Mouse (Mus musculus): ENCODE measurements around the gene Rassf5. TPM values are rescaled to one million over a fixed set of nuclear protein-coding genes. Genes with fewer than 3 reads are reported as not detected.
"Not testable (repeated sequence)": the region's sequence is repeated elsewhere in the genome, so short reads cannot be mapped to it uniquely, and the experiment has no call there.

The Rassf5 gene
- total RNA-seq, 2 experiments from 2014 or later = 0.35 to 1.2 TPM

DNA sequence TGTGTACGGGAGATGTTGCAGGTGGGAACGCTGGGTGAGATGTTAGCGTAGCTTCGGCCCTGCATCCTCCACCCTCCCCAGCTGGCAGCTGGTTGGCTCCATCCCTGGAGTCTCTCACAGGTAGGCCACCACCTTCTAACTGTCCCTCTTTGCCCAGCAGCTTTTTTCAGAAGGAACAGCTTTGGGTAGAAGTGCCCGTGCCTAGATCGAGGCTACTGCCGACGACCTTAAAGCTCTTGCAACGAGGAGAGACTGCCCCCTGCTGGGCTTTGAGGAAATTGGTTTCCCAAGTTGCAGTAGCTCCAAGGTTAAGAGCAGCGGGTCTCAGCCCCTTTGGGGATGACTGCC, 15.2 kb upstream of the Rassf5 start:
- peak; percentile 51 to 61 for DNase-seq

DNA sequence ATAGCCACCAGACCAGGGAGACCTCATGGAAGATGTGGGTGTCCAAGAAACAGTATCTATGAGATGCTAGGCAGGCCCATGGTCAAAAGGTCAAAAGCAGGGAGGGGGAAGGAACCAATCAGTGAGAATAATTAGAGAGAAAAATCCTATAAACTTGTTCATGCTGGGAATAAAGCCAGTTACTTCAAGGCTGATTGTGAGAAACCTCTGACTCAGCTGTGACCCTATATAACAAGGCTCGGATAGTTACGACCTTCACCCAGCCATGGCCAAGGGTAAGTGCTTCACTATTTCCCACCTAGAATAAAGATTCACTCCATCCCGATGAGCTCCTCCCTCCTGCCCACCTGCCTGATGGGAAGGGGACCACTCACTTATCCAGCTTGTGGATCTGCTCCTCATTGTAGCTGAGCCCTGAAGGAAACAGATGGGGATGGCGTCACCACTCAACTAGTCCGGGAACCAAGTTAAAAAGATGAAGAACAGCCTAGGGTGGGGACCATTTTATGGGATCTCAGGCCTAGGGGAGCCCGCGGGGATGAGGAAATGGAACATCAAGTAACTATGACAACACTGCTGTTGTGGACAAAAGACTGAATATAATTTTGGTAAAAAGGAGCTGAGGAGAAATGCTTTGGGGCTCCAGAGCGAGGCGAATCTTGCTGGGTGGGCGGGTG, 14.7 kb upstream of the Rassf5 start:
- DNase-seq = no peak
- intact Hi-C loops (cut with DNase I) = loop anchor here (2.0 to 5.0 kb wide), 2 partner anchors 142 to 385 kb away; no protein-coding TSS in a partner anchor

More for the DNA sequence above, 15.2 kb upstream of the Rassf5 start:
- intact Hi-C loops (cut with DNase I) = loop anchor here (2.0 kb wide), 1 partner anchor 385 kb away; no protein-coding TSS in a partner anchor

DNA sequence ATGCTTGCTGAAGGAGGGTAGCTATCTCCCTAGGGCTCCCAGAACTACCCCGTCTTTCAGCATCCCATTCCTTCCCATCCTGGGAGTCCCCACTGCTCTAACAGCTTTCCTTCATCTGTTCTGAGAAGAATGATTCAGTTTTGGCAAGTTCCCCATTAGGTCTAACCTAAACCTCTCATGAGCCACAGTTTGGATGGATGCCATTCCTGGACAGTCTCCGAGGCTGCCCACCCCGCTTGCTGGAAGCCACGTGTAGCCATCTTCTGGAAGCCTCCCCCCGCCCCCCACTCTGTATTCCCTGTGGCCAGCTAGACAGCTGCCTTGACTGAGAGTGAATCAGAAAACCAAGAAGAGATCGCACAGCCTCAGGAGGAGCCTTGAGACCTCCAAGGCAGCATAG, 12.2 kb upstream of the Rassf5 start:
- intact Hi-C loops (cut with DNase I) = loop anchor here (5.0 kb wide), 1 partner anchor 140 kb away; no protein-coding TSS in a partner anchor
- no peak for DNase-seq

DNA sequence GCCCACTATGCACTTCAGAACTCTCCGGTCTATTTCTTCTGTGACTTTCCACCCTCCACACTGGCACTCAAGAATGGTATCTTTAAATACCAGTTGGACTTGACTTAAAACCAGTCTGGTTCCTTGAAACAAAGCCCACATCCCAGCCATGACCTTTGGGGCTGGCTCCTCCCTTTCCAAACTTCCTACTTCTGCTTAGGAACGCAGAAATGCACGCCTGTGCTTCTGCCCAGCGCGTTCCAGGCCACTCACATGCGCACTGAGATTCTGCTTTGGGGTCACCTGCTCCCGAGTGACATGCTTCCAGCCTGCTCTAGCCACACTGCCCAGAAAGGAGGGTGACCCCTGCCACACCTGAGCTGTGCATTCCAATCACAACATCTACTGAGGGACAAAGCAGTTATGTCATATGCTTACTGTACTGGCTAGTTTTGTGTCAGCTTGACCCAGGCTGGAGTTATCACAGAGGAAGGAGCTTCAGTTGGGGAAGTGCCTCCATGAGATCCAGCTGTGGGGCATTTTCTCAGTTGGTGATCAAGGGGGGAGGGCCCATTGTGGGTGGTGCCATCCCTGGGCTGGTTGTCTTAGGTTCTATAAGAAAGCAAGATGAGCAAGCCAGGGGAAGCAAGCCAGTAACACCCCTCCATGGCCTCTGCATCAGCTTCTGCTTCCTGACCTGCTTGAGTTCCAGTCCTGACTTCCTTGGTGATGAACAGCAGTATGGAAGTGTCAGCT, 7.6 kb upstream of the Rassf5 start:
- intact Hi-C loops (cut with DNase I); DNase-seq: not testable (repeated sequence)

DNA sequence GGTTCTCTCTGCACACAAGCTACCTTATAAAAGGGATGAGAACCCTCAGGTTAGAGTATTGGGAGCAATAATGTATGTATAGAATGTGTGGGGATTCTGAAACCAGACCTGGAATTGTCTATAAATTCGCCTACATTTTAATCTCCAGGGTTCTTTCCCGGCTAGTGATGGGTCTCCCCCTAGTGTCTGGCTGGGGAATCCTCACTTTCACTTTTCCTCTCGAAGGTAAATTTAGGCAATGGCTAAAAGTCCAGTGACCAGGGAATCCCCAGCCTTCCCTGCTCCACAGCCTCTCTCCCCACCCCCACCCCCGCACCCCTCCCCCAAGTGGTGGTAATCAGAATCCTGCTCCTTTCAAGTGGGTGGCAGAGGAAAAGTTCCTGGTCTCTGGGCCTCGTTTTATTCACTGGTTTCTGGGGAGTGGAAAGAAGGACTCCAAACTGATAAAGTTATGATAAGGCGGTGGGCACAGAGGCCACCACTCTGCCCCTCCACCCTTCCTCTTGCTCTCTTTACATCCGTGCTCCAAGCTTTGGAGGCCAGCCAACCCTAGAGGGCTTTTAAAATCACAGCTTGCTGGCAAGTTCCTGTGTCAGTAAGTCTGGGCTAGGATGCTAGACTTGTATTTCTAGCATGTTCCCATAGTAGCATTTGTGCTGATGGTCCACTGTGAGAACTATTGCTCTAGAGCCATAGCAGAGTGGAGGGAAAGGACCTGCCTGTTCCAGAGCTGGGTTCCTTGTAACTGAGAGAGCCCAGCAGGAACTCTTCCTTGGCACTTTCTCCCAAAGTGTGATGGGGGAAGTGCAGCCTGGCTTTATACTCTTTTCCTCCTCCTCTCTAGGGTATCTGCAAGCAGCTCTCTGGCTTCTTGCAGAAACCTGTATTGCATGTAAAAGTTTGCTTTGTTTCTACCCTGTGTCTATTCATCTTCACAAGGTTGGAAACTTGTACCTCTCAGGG, 1.7 kb upstream of the Rassf5 start:
- no peak for DNase-seq
- intact Hi-C loops (cut with DNase I) = loop anchor here (2.0 kb wide), 1 partner anchor 64 kb away; no protein-coding TSS in a partner anchor

DNA sequence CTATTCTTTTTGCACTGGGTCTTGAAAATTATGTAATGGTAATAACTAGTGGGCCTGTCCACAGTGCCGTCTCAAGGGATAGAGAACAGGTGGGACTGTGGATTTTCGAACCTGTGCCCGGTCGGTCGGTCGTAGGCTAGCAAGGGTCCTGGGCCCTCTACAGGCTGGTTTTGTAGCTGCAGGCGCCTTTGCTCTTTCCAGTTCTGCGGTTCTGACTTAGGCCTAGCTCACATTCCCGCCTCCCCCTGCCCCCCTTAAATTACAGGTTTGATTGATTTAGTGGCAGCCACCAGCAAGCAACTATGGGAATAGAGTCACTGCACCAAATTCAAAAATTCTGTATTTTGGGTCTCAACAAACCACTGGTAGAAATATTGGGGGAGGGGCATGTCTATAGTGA, 868 bp upstream of the Rassf5 start:
- intact Hi-C loops (cut with DNase I) = loop anchor here (2.0 kb wide), 1 partner anchor 63 kb away; no protein-coding TSS in a partner anchor
- DNase-seq = no peak

DNA sequence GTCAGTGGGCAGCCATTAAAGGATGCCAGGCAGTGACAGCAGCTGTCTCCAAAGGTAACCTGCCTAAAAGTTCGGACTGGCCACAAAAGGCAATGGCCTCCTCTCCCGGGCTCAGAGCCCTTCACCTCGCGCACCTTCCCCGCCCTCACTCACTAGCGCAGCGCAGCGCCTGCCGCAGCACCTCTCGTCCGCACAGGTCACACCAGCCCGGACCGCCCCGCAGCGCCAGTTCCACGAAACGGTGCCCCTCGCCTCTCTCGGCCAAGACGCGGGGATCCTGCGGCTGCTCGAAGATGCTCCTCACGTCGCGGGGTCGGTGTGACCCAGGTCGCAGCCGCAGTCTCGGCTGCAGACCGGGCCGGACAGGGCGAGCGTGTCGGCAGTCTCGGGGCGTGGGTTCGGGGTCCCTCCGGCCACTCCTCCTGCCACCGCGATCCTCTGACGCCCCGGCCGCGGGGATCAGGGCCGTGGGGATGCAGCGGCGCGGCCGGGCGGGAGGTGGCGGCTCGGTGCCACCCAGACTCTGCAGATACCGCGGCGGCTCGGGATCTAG, 446 bp downstream of the Rassf5 start:
- intact Hi-C loops (cut with DNase I) = no loop called here
- DNase-seq = no peak

DNA sequence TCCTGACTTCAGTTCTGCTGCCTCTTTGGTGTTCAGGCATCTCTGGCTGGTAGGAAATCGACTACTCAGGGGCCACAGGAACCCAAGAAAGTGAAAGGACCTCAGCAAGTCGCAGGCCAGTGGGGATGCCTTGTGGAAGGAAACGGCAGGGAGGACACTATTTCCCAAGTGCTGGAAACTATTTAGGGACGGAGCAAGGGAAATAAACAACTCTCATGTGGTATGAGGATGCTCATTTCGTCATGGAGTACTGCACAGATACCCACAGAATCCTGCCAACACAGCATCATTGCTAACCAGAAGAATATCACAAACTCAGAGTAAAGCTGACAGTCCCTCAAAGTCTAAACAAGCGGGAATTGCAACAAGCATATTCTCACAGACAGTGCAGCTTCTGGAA, 2.1 kb downstream of the Rassf5 start:
- intact Hi-C loops (cut with DNase I) = no loop called here
- no peak for DNase-seq

DNA sequence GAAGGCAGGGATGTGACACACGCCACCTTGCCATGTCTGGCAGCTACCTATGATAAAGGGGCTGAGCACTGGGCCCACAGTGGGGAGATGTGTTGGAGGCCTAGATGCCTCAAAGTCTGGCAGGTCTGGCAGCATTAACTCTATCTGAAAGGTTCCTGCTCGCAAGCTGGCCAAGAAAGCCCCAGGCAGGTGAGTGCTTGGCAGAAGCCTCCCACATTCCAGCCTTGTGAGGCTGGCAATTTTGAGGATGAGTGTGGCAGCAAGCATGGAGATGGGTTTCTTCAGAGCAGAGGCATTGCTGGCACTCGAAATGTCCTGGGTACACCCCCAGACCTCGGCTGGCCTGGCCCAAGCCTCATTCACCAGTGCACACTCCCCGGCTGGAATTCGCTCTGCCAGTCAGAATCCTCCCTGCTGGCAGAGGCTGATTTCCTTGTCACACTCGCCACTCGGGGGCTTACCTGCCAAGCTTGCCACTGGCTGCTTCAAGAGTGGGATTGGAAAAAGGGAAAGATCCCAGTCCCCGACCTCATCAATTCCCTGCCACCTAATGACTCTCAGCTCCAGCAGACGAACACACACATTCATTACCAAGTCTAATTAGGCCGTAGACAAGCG, 5.4 kb downstream of the Rassf5 start:
- intact Hi-C loops (cut with DNase I) = no loop called here

DNA sequence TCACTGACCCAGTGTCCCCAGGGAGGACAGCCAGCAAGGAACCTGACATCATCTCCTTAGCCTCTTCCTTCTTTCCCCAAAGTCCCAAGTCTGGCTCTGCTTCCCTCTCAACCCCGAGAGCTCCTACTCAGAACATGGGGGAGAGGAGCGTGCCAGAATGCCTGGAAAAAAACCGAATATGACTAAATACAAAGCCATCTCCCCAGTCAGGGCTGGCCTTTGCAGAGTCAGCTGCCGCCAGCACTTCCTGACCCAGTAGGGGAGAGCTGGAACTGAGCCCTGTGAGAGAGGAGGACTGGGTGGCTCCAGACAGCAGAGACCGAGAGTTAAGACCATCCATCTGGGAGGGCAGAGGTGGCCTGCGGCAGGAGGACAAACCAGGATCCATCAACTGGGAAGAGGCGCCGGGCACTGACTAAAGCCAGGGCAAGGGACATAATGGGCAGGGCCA, 6.1 kb downstream of the Rassf5 start:
- intact Hi-C loops (cut with DNase I) = no loop called here

More for the DNA sequence above, 5.4 kb downstream of the Rassf5 start:
- no peak for DNase-seq

DNA sequence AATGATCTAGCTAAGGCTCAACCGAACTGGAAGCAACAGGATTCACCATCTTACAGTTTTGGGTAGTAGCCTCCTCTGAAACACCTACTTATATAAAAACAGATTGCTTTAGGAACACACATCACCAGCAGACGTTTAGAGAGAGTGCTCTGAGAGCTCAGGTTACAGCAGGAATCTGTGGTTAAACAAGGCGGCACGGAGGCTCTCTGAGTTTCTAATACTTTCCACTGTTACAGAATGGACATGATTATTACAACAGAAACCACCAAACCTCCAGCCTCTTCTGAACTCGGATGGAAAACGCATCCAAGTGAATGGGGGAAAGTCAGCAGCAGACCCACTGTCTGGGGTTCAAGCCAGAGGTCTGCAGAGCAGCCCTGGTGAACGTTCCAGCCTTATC, 9.0 kb downstream of the Rassf5 start:
- intact Hi-C loops (cut with DNase I) = no loop called here
- DNase-seq = no peak

More for the DNA sequence above, 6.1 kb downstream of the Rassf5 start:
- peak; percentile 34 to 76 for DNase-seq

DNA sequence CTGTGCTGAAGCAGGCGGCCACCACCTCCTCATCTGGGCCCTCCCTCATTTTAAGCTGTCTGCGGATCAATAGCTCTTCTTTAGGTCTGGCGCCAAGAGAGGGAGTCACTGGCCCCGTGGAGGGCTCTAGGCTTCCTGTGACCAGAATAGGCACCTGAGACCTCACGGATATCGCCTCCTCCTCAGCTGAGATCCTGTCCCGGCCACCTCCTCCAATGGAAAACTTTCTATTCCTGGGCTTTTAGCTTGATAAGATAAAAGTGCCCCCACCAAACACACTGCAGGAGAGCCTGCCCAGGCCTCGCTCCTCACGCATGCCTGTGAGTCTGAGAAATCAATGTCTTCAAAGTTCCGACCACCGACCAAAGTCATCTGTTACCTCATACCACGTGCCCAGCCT, 11.5 kb downstream of the Rassf5 start:
- intact Hi-C loops (cut with DNase I) = no loop called here
- DNase-seq = no peak

DNA sequence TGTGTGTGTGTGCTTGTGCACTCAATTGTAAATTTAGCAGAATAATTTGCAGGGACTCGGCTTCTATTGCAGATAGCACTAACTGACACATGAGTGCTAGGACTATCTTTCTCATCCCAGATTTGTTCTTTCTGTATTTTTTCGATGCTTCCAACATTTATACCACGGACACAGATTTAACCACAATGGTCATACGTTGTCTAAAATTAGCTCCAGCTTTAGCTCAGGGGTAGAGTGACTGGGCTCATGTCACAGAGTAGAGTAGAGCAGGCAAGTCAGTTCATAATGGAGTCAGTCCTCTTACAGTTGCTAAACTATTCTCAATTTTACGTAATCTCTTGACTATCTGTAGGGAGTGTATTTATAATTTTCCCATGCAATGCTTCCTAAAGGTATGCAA, 16.4 kb downstream of the Rassf5 start:
- intact Hi-C loops (cut with DNase I) = no loop called here
- DNase-seq = no peak

DNA sequence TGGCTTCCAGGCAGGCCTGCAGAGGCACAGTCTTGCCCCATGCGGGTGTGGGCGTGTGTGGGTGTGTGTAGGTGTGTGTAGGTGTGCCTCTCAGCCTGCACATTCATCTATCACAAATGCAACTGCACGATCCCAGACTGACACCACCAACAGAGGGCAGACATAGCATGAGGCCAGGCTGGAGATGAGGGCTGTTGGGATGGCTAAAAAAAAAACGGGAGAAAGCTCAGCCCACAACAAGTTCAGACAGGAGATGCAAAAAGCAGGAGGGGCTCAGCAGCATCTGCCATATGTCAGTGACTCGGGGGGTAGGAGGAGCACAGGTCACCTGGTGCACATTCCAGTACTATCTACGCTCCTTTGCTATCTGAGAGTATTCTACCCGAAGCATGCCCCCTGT, 16.8 kb downstream of the Rassf5 start:
- DNase-seq = no peak
- intact Hi-C loops (cut with DNase I) = no loop called here

DNA sequence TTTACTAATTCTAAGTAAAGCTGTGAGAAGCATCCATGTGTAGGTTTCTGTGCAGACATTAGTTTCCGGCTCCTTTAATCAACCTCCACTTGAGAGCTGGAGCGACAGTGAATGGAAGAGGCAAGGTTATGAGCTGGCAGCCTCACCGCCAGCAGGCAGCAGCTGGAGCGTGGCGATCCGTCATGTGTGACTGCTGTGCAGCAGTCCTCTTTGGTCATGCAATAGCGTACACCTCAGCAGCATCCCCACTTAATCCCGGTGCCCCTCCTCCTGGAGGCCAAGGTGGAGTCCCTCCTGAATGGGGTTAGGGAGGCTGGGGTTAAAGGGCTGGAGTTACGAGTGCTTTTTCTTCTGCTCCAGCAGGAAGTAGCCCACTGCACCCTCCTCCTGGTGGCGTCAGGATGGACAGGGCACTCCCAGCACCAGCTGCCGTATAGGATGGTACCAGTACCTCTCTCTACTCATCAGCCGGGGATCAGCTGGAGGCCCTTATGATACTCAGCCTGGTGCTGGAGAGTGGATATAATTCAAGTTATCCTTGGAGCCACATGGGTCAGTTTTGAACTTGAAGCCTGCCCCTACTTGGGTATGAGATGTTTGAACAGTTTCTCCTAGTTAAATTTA, 20.1 kb downstream of the Rassf5 start:
- DNase-seq = no peak
- intact Hi-C loops (cut with DNase I) = no loop called here

DNA sequence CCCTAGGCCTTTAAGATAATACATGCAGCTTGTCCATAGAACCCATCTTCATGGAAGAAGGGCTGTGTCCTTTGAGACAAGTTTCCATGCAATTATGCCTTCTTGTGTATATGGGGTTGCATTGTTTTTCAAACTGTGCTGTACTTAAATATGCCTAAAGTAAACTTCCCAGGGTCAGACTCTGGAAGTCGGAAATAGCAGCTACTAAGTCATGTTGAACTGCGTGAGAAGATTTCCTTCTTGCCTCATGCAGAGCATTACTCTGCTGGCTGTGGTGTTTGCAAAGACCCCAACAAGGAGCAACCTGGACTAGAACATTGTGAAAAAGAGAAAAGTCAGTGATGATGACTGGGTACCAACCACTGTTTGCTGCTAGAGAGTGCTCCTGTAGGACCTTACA, 21.7 kb downstream of the Rassf5 start:
- no peak for DNase-seq
- intact Hi-C loops (cut with DNase I) = no loop called here

DNA sequence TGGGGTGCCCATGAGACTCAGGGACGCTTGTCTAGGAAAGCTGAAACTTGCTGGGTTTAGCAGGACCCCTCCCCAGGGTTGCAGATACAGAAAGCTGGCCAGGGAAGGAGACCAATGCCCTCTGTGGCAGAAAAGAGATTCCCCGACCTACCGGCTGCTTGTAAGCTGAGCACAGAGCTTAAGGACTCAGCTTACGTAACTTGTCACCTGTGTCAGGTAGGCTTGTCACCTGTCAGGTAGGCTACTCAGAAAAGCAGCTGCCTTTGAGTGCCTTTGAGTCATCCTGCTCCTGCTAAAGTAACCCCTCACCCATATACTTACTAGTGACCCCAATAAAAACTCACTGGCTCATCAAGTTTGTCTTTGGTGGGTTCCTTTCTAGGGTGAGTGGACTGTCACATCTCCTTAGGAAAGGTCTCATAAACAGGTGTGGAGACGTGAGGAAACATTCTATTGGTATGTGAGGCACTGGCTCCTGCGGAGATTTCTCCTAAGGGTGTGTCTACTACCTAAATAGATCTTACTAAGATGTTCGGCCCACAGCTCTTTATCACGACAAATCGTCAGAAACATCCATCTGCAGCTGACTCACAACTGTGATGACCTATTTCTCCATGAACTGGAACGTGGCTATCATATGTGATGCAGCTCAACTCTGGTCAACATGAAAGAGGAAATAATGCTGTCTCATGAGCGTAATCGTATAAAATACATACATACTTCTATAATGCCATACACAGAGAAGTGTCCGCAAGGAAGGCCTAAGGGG, 23.1 kb downstream of the Rassf5 start:
- intact Hi-C loops (cut with DNase I) = no loop called here
- DNase-seq = no peak

DNA sequence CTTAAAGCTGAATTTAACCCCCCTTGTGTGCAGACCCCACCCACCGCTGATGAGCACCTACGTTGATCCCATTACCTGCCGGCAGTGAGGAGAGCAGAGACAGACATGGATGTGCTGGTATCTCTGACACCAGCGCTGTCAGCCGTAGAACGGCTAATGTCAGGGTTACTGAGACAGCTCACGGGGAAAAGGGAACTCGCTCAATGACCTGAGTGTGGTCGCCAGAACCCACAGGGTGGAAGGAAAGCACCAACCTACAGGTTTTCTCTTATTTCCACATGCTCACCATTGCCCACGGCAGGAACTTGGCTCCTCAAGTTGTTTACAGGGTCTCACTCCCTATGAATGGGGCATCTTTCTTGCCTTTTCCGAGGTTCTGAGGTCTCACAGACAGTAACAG, 26.1 kb downstream of the Rassf5 start:
- intact Hi-C loops (cut with DNase I) = no loop called here
- DNase-seq = no peak

DNA sequence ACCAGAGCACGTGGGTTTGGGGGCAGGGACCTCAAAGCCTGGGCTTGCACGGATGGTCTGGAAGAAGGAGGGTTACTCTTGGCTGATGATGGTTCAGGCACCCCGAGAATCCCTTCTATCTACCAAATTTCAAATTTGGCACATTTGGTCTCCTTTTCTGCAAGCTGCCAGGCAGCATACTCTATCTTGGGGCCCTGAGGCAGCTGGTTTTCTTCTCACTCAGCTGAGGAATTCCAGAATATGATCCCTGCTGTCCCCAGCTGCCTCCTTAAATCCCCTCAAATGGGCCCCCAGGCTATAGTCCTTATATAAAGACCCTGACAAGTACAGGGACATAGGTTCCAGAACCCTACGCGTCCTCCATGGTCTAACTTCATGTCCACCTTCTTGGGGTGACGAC, 31.7 kb downstream of the Rassf5 start:
- no peak for DNase-seq
- intact Hi-C loops (cut with DNase I) = no loop called here

Measured in gastrocnemius, postnatal 36 days (tissue).